Mouse (Mus musculus): ENCODE measurements around the gene Nceh1. TPM values are rescaled to one million over a fixed set of nuclear protein-coding genes. Genes with fewer than 3 reads are reported as not detected.
"Not testable (repeated sequence)": the region's sequence is repeated elsewhere in the genome, so short reads cannot be mapped to it uniquely, and the experiment has no call there.

Nceh1 gene
- polyA plus RNA-seq, 1 experiment from 2014 or later = 10.1 TPM

DNA sequence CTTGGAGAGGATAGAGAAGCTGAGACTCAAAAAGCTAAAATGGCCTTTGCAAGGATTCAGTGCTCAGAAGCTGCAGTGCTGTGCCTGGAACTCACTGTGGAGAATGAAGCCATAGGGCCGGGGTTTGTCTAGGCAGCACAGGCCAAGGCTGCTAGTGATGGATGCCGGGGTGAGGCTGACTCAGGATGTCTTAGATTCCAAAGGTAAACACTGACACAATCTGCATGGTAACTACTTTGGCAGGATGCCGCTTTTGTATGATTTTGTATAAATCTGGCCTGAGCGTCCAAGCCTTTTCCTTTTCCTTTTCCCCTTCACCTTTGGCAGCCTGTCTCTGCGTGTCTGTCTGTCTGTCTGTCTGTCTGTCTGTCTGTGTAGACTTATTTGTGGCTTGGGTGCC, 84.6 kb downstream of the Nceh1 start:
- H3K9me3 ChIP-seq (ENCODE audit: control insufficient read depth, low read length) = no peaks in the 10 kb centered on the region
- H3K27ac ChIP-seq (ENCODE audit: low read length) = no peak overlapping the region
- 58% methylated on average over 5 of the region's 5 CpGs for WGBS
- H3K4me1 ChIP-seq (ENCODE audit: control insufficient read depth, insufficient read depth, low read length) = peaks cover 4% of the 10 kb centered on the region
- no peaks in the 10 kb centered on the region for H3K36me3 ChIP-seq (ENCODE audit: control insufficient read depth, insufficient read depth, low read length)
- no peak overlapping the region for H3K4me3 ChIP-seq (ENCODE audit: low read length)
- no peaks in the 10 kb centered on the region for H3K27me3 ChIP-seq (replicated peaks; ENCODE audit: control insufficient read depth, insufficient read depth, low read length)
- 0 out of 2 replicates have a peak, but pooled peaks have one; percentile 49 for ATAC-seq
- no peak overlapping the region for H3K4me2 ChIP-seq (ENCODE audit: low read depth, low read length)
- H3K9ac ChIP-seq (ENCODE audit: low read depth, low read length) = no peak overlapping the region

DNA sequence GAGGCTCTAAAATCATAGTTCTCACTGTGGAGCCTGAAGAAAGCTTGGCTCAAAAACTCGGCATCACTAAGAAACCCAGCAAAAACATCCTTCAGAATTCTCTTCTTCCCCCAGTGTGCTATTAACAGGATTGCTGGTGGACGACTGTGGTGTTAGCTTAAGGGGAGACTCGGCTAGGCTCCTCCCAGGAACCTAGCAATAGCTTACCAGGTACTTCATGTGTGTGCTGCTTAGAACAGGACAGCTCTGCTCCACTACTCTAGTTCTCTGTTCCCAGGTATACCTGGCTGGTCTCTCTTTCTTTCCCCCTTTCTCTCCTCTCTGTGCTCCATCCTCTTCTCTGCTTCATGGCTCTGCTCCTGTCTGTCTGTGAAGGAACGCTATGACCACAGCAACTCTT, 85.1 kb downstream of the Nceh1 start:
- no peak overlapping the region for H3K27ac ChIP-seq (ENCODE audit: low read length)
- H3K4me2 ChIP-seq (ENCODE audit: low read depth, low read length) = no peak overlapping the region
- no peaks in the 10 kb centered on the region for H3K9me3 ChIP-seq (ENCODE audit: control insufficient read depth, low read length)
- WGBS = 56% methylated on average over 4 of the region's 4 CpGs
- H3K4me1 ChIP-seq (ENCODE audit: control insufficient read depth, insufficient read depth, low read length) = peaks cover 4% of the 10 kb centered on the region
- no peak overlapping the region for H3K9ac ChIP-seq (ENCODE audit: low read depth, low read length)
- no peak overlapping the region for H3K4me3 ChIP-seq (ENCODE audit: low read length)
- no peaks in the 10 kb centered on the region for H3K27me3 ChIP-seq (replicated peaks; ENCODE audit: control insufficient read depth, insufficient read depth, low read length)
- no peaks in the 10 kb centered on the region for H3K36me3 ChIP-seq (ENCODE audit: control insufficient read depth, insufficient read depth, low read length)
- no peak for ATAC-seq

DNA sequence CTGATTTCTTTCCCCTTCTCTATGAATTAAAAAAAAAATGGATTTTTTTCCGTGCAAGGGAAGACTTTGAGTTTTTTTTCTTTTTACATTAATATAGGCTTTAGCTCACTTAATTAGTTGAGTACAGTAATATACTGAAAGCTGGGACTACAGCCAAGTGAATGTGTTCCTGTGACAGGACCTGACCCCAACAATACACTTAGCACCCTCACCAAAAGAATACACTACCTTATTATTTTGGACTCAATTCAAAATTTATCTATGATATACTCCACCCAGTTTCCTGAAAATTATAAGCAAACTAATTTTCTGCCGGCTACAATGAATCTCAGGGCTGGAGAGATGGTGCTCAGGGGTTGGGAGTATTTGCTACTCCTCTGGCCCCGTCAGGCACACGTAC, 86.4 kb downstream of the Nceh1 start:
- no peaks in the 10 kb centered on the region for H3K36me3 ChIP-seq (ENCODE audit: control insufficient read depth, insufficient read depth, low read length)
- H3K27me3 ChIP-seq (replicated peaks; ENCODE audit: control insufficient read depth, insufficient read depth, low read length) = no peaks in the 10 kb centered on the region
- H3K4me2 ChIP-seq (ENCODE audit: low read depth, low read length) = no peak overlapping the region
- ATAC-seq = no peak
- peaks cover 4% of the 10 kb centered on the region for H3K4me1 ChIP-seq (ENCODE audit: control insufficient read depth, insufficient read depth, low read length)
- no peak overlapping the region for H3K9ac ChIP-seq (ENCODE audit: low read depth, low read length)
- no peaks in the 10 kb centered on the region for H3K9me3 ChIP-seq (ENCODE audit: control insufficient read depth, low read length)
- H3K4me3 ChIP-seq (ENCODE audit: low read length) = no peak overlapping the region
- no peak overlapping the region for H3K27ac ChIP-seq (ENCODE audit: low read length)
- 61% methylated on average over 4 of the region's 4 CpGs for WGBS

DNA sequence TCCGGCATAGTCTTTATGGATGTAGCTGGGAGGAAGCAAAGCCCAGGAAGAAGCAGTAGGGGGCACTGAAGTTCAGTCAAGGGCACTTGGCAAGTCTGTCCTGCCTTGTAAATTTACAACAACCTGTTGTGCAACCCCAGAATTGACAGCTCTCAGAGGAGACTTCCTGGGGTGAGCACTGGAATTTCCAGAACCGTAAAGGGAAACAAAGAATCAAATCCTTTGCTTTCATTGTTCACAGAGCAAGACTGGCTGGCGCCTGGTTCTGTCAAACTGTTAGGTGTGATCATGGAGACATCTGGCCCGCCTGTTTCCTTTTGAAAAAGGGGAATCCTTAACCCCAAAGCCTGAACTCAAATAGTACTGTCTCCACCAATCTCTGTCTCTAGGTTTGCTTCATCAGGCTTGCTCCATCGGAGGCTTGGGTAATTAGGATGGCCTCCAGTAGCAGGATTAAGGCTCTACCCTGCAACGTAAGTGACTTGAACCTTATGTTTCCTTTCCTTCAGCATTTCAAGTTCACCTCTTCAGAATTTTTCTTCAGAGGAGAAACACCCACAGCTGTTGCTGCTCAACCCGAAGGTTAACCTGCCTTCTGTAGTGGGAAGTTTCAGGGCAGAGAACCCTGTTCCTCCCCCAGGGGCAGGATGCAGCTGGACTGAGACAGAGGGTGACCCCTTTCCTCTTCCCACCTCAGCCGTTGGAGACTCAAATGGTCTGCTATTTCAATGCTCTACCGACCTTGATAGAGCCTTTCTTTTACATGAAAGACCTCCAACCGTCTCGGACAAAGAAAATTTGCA, 87.6 kb downstream of the Nceh1 start:
- no peak overlapping the region for H3K9ac ChIP-seq (ENCODE audit: low read depth, low read length)
- peak; percentile 87 for ATAC-seq
- 0 out of 2 replicates have a peak overlapping the region, but pooled peaks have one; percentile 9 for H3K4me2 ChIP-seq (ENCODE audit: low read depth, low read length)
- H3K9me3 ChIP-seq (ENCODE audit: control insufficient read depth, low read length) = no peaks in the 10 kb centered on the region
- WGBS = 39% methylated on average over 11 of the region's 11 CpGs
- H3K27me3 ChIP-seq (replicated peaks; ENCODE audit: control insufficient read depth, insufficient read depth, low read length) = no peaks in the 10 kb centered on the region
- peaks cover 4% of the 10 kb centered on the region for H3K4me1 ChIP-seq (ENCODE audit: control insufficient read depth, insufficient read depth, low read length)
- no peak overlapping the region for H3K4me3 ChIP-seq (ENCODE audit: low read length)
- H3K36me3 ChIP-seq (ENCODE audit: control insufficient read depth, insufficient read depth, low read length) = no peaks in the 10 kb centered on the region
- peak overlapping the region; percentile 14; the same call in 1 of the 2 replicates for H3K27ac ChIP-seq (ENCODE audit: low read length)

DNA sequence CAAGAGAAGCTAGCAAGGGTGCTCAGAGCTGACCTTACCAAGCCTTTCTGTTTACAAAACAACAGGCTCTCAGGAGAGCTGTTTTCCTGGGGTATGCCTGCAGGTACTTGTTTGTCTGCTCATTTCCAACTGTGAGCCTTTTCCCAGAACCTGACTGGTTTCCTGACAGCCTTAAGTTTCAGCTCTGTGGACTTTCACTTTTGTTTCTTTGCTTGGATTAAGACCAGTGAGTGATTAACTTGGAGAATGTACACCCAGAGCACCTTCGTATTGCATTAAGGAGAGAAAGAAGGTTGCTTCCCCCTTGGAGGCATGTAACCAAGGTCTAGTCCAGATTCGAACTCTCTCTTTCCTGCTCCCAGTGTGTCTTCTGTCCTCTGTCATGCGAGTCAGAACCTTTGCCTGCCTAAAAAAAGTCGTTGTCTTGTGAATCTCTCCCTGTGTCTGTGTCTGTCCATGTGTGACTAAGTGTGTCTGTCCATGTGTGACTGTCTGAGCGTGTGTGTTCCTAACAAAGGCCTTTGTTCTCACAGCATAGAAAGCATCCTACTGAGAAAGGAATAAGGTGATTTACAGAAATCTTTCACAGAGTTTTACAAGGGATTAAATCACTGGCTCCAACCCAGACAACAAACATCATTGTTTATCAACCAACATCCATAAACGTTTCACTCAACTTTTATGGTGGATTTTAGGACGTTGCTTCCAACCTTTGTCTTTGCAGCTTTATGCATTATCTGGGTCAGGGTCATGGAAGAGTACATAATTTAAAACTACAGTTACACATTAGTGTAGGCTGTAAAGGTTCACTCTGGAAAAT, 90.4 kb downstream of the Nceh1 start:
- peak; percentile 37; the same call in 1 of the 2 replicates for ATAC-seq

DNA sequence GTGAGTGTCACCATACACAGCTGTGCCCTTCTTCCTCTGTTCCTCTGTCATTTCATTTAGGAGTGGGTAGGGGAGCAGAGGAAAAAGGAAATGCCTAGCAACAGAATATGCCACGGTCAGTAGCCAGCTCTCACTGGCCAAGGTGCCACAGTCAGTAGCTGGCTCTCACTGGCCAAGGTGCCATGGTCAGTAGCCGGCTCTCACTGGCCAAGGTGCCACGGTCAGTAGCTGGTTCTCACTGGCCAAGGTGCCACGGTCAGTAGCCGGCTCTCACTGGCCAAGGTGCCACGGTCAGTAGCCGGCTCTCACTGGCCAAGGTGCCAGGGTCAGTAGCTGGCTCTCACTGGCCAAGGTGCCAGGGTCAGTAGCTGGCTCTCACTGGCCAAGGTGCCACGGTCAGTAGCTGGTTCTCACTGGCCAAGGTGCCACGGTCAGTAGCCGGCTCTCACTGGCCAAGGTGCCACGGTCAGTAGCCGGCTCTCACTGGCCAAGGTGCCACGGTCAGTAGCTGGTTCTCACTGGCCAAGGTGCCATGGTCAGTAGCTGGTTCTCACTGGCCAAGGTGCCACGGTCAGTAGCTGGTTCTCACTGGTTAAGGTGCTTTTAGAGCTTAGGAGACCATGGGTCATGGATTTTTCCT, 96.6 kb downstream of the Nceh1 start:
- not testable (repeated sequence) for H3K9ac ChIP-seq (ENCODE audit: low read depth, low read length); H3K27me3 ChIP-seq (replicated peaks; ENCODE audit: control insufficient read depth, insufficient read depth, low read length); H3K4me3 ChIP-seq (ENCODE audit: low read length); ATAC-seq; H3K4me2 ChIP-seq (ENCODE audit: low read depth, low read length); H3K27ac ChIP-seq (ENCODE audit: low read length); H3K9me3 ChIP-seq (ENCODE audit: control insufficient read depth, low read length); H3K36me3 ChIP-seq (ENCODE audit: control insufficient read depth, insufficient read depth, low read length)
- WGBS = 92% methylated on average over 14 of the region's 14 CpGs
- H3K4me1 ChIP-seq (ENCODE audit: control insufficient read depth, insufficient read depth, low read length) = peaks cover 11% of the 10 kb centered on the region

More for the DNA sequence above, 90.4 kb downstream of the Nceh1 start:
- WGBS = 29% methylated on average over 7 of the region's 7 CpGs
- H3K9me3 ChIP-seq (ENCODE audit: control insufficient read depth, low read length) = no peaks in the 10 kb centered on the region
- 0 out of 2 replicates have a peak overlapping the region, but pooled peaks have one; percentile 27 for H3K27ac ChIP-seq (ENCODE audit: low read length)
- no peaks in the 10 kb centered on the region for H3K36me3 ChIP-seq (ENCODE audit: control insufficient read depth, insufficient read depth, low read length)
- H3K9ac ChIP-seq (ENCODE audit: low read depth, low read length) = no peak overlapping the region
- H3K4me2 ChIP-seq (ENCODE audit: low read depth, low read length) = 0 out of 2 replicates have a peak overlapping the region, but pooled peaks have one; percentile 14
- no peak overlapping the region for H3K4me3 ChIP-seq (ENCODE audit: low read length)
- no peaks in the 10 kb centered on the region for H3K27me3 ChIP-seq (replicated peaks; ENCODE audit: control insufficient read depth, insufficient read depth, low read length)
- H3K4me1 ChIP-seq (ENCODE audit: control insufficient read depth, insufficient read depth, low read length) = peaks cover 4% of the 10 kb centered on the region

DNA sequence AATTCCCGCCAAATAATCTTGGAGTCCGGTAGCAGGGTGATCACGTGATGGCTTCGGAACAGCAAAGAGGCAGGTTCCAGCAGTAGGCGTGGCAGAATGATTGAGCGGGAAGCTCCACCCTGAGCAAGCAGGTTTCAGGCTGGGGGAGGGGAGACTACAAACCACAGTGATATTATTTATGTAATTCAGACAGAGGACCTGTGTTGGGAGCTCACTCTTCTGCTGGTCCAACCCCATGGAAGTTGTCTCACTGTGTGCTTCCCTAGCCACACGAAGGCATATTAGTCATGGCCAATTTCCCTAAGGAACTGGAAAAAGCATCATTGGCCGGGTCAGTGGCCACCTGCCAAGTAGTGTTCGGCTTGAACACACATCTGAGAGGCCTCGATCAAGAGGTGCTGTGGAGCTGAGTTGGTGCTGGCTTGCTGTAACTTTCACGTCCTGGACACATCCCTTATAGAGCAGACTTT, 97.5 kb downstream of the Nceh1 start:
- Histone ChIP-seq H3K27me3 (replicated peaks; ENCODE audit: control insufficient read depth, insufficient read depth, low read length) (no peaks in the 10 kb centered on the region), H3K4me2 (ENCODE audit: low read depth, low read length) (no peak overlapping the region), H3K36me3 (ENCODE audit: control insufficient read depth, insufficient read depth, low read length) (no peaks in the 10 kb centered on the region), H3K4me3 (ENCODE audit: low read length) (no peak overlapping the region), H3K9ac (ENCODE audit: low read depth, low read length) (no peak overlapping the region), H3K27ac (ENCODE audit: low read length) (no peak overlapping the region), H3K9me3 (ENCODE audit: control insufficient read depth, low read length) (no peaks in the 10 kb centered on the region), H3K4me1 (ENCODE audit: control insufficient read depth, insufficient read depth, low read length) (peaks cover 11% of the 10 kb centered on the region)
- 49% methylated on average over 11 of the region's 11 CpGs for whole genome bisulfite sequencing
- ATAC-seq = peak; percentile 21; the same call in 1 of the 2 replicates

DNA sequence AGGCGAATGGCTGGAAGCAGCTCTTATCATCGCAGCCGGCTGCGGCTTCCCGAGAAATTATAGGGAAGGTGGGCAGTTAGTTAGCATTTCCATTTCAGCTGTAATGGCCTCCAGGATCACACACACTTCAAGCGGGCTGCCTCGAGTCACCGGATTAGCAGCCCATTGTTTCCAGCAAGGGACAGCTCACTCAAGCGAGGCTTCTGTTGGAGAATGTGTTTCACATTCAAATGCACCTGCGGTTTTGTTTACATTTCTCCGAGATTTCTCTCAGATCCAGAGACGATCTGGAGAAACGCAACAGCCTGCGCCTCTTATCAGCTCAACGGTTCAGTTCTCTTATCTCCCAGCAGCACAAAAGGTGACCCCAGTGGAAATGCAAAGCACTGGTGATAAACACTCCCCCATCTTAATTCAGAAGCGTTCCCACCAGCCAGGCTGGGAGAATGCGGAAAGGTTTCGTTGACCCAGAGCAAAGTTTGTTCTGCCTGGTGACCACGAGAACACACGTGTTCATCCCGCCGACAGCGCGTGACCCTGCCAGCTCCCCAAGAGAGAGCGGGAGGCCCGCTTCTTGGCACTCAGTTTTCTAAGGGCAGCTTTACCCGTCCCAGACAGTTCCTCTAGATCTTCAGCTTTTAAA, 100.4 kb downstream of the Nceh1 start:
- Histone ChIP-seq H3K36me3 (ENCODE audit: control insufficient read depth, insufficient read depth, low read length) (no peaks in the 10 kb centered on the region), H3K9me3 (ENCODE audit: control insufficient read depth, low read length) (no peaks in the 10 kb centered on the region), H3K27me3 (replicated peaks; ENCODE audit: control insufficient read depth, insufficient read depth, low read length) (no peaks in the 10 kb centered on the region), H3K27ac (ENCODE audit: low read length) (peak overlapping the region; percentile 33; the same call in 1 of the 2 replicates), H3K4me3 (ENCODE audit: low read length) (peak overlapping the region; percentile 27), H3K4me2 (ENCODE audit: low read depth, low read length) (peak overlapping the region; percentile 61), H3K4me1 (ENCODE audit: control insufficient read depth, insufficient read depth, low read length) (peaks cover 11% of the 10 kb centered on the region), H3K9ac (ENCODE audit: low read depth, low read length) (peak overlapping the region; percentile 35)
- 2% methylated on average over 27 of the region's 27 CpGs for WGBS
- peak; percentile 79 for ATAC-seq
